Mouse (Mus musculus) stomach, embryonic 16.5 days (tissue): Measurements from ENCODE around the gene Stard10. TPM values are rescaled to one million over a fixed set of nuclear protein-coding genes. Genes with fewer than 3 reads are reported as not detected.

Experiments used
- ATAC-seq: fragments of 200-750 bp; cut with Nextera tagmentation; 2 replicates; pipeline ENCODE4 v1.8.0; 2017; ENCODE audit warnings: moderate number of reproducible peaks, moderate TSS enrichment; ENCODE audit not compliant: insufficient read depth, low FRiP score
- H3K27ac ChIP-seq: fragments of 300-500 bp; sonication (generic); 2 replicates; pipeline ENCODE4 v1.5.1; 2014; ENCODE audit warnings: low read length
- H3K27me3 ChIP-seq: fragments of 300-500 bp; sonication (generic); 2 replicates; pipeline ENCODE4 v1.6.1; 2014; ENCODE audit warnings: low read length, control low read depth, mixed read lengths; ENCODE audit not compliant: control insufficient read depth, insufficient read depth
- H3K36me3 ChIP-seq: fragments of 300-500 bp; sonication (generic); 2 replicates; pipeline ENCODE4 v1.6.1; 2014; ENCODE audit warnings: low read length; ENCODE audit not compliant: control insufficient read depth, insufficient read depth
- H3K4me1 ChIP-seq: fragments of 300-500 bp; sonication (generic); 2 replicates; pipeline ENCODE4 v1.6.1; 2014; ENCODE audit warnings: low read length, control low read depth, mixed read lengths; ENCODE audit not compliant: control insufficient read depth, insufficient read depth
- H3K4me2 ChIP-seq: fragments of 300-500 bp; sonication (generic); 2 replicates; pipeline ENCODE4 v1.6.1; 2014; ENCODE audit warnings: low read depth, low read length, mixed read lengths
- H3K4me3 ChIP-seq: fragments of 300-500 bp; sonication (generic); replicated peaks from 2 replicates; pipeline ENCODE4 v1.5.1; 2014; ENCODE audit warnings: mild to moderate bottlenecking, low read length
- H3K9ac ChIP-seq: fragments of 300-500 bp; sonication (generic); 2 replicates; pipeline ENCODE4 v1.6.1; 2014; ENCODE audit warnings: low read length
- H3K9me3 ChIP-seq: fragments of 300-500 bp; sonication (generic); replicated peaks from 2 replicates; pipeline ENCODE4 v1.6.1; 2016; ENCODE audit warnings: low read length, control low read depth; ENCODE audit not compliant: control insufficient read depth
- WGBS: fragments of 180-500 bp; shearing (Covaris S2); extraction: QIAGEN DNeasy Blood & Tissue Kit; methylation state at CpG from one replicate; pipeline ENCODE4 v1.1.7; 2014; 5-methylcytosine and 5-hydroxymethylcytosine counted together
- polyA plus RNA-seq: library from polyadenylated mRNA; unstranded; fragments of >200 nt; fragmentation: Nextera tagmentation; extraction: Ambion mirVana; gene quantifications from 2 replicates; pipeline ENCODE4 v1.2.1, GENCODE M21; 2015

Stard10 gene
- polyA plus RNA-seq, 1 experiment from 2014 or later, result 95.6 TPM

GRCm38 (mm10) chr7:101313033-101313432 lies 3.9 kb upstream of the Stard10 start:
- Histone ChIP-seq H3K27me3 (no peaks in the 10 kb centered on the region), H3K9ac (no peak overlapping the region), H3K4me1 (peaks cover 12% of the 10 kb centered on the region; the same call in 1 of the 2 replicates), H3K36me3 (no peaks in the 10 kb centered on the region), H3K9me3 (no peaks in the 10 kb centered on the region), H3K4me3 (no peak overlapping the region), H3K4me2 (no peak overlapping the region), H3K27ac (no peak overlapping the region)
- no peak for ATAC-seq
- WGBS, result 64% methylated on average over 3 of the region's 3 CpGs

- ATAC-seq, result no peak
- 63% methylated on average over 5 of the region's 5 CpGs for WGBS
Observed at GRCm38 (mm10) chr7:101314396-101314795, 2.5 kb upstream of the Stard10 start.

GRCm38 (mm10) chr7:101315699-101316098 lies 1.2 kb upstream of the Stard10 start:
- Histone ChIP-seq H3K9me3 (no peaks in the 10 kb centered on the region), H3K27me3 (no peaks in the 10 kb centered on the region), H3K4me1 (peaks cover 16% of the 10 kb centered on the region; the same call in 1 of the 2 replicates), H3K4me3 (no peak overlapping the region), H3K4me2 (no peak overlapping the region), H3K9ac (no peak overlapping the region), H3K36me3 (no peaks in the 10 kb centered on the region), H3K27ac (peak overlapping the region; percentile 79)
- no peak for ATAC-seq

More at GRCm38 (mm10) chr7:101314396-101314795, 2.5 kb upstream of the Stard10 start:
- H3K9me3 ChIP-seq, result no peaks in the 10 kb centered on the region
- H3K27ac ChIP-seq, result no peak overlapping the region
- H3K4me2 ChIP-seq, result no peak overlapping the region
- H3K27me3 ChIP-seq, result no peaks in the 10 kb centered on the region
- peaks cover 12% of the 10 kb centered on the region; the same call in 1 of the 2 replicates for H3K4me1 ChIP-seq
- H3K4me3 ChIP-seq, result no peak overlapping the region
- H3K36me3 ChIP-seq, result no peaks in the 10 kb centered on the region
- no peak overlapping the region for H3K9ac ChIP-seq

DNA sequence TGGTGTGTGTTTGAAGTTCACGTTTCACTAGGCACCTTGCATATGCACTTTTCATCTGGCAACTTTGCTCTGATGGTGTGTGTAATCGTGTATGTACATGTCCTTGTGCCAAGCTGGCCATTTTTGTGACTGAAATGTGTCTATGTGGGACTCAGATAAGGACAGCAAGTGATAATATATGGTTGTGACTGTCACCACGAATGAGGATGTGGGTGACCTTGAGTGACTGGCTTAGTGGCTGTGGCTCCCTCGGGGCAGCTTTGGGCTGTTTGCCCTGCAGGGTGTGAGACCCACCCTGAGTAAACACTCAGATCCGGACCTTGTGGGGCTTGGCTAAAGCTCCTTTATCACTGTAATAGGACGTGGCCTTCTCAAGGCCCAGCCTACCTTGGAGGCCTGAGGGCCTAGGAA lies 290 bp upstream of the Stard10 start:
- ATAC-seq, result peak; percentile 79

GRCm38 (mm10) chr7:101318848-101319247 lies 2.0 kb downstream of the Stard10 start:
- Histone ChIP-seq H3K4me2 (no peak overlapping the region), H3K4me3 (no peak overlapping the region)
- no peak for ATAC-seq

More for the DNA sequence above, 290 bp upstream of the Stard10 start:
- Histone ChIP-seq H3K9me3 (no peaks in the 10 kb centered on the region), H3K9ac (no peak overlapping the region), H3K4me1 (peaks cover 16% of the 10 kb centered on the region; the same call in 1 of the 2 replicates), H3K4me3 (no peak overlapping the region), H3K27ac (peak overlapping the region; percentile 79), H3K4me2 (no peak overlapping the region), H3K27me3 (no peaks in the 10 kb centered on the region), H3K36me3 (no peaks in the 10 kb centered on the region)
- WGBS, result 44% methylated on average over 6 of the region's 6 CpGs

GRCm38 (mm10) chr7:101319796-101320195 lies 2.9 kb downstream of the Stard10 start:
- Histone ChIP-seq H3K4me2 (peak overlapping the region; percentile 80; the same call in 1 of the 2 replicates), H3K4me3 (no peak overlapping the region), H3K4me1 (peaks cover 28% of the 10 kb centered on the region; the same call in 1 of the 2 replicates), H3K9me3 (no peaks in the 10 kb centered on the region), H3K36me3 (no peaks in the 10 kb centered on the region), H3K9ac (0 out of 2 replicates have a peak overlapping the region, but pooled peaks have one; percentile 1), H3K27ac (peak overlapping the region; percentile 92), H3K27me3 (no peaks in the 10 kb centered on the region)
- 66% methylated on average over 1 of the region's 1 CpGs for WGBS
- no peak for ATAC-seq

More at GRCm38 (mm10) chr7:101318848-101319247, 2.0 kb downstream of the Stard10 start:
- H3K4me1 ChIP-seq, result peaks cover 18% of the 10 kb centered on the region; the same call in 1 of the 2 replicates
- H3K27ac ChIP-seq, result 0 out of 2 replicates have a peak overlapping the region, but pooled peaks have one; percentile 2
- H3K9ac ChIP-seq, result no peak overlapping the region
- no peaks in the 10 kb centered on the region for H3K27me3 ChIP-seq
- no peaks in the 10 kb centered on the region for H3K36me3 ChIP-seq
- no peaks in the 10 kb centered on the region for H3K9me3 ChIP-seq
- WGBS, result 58% methylated on average over 4 of the region's 4 CpGs

GRCm38 (mm10) chr7:101320399-101321217 lies 3.7 kb downstream of the Stard10 start:
- peak; percentile 68 for ATAC-seq
- no peaks in the 10 kb centered on the region for H3K27me3 ChIP-seq
- H3K4me2 ChIP-seq, result peak overlapping the region; percentile 80
- no peaks in the 10 kb centered on the region for H3K9me3 ChIP-seq
- peak overlapping the region; percentile 92 for H3K27ac ChIP-seq
- peak overlapping the region; percentile 90 for H3K9ac ChIP-seq
- 5% methylated on average over 24 of the region's 37 CpGs for WGBS
- H3K36me3 ChIP-seq, result no peaks in the 10 kb centered on the region
- peaks cover 27% of the 10 kb centered on the region; the same call in 1 of the 2 replicates for H3K4me1 ChIP-seq
- H3K4me3 ChIP-seq, result peak overlapping the region; percentile 76

DNA sequence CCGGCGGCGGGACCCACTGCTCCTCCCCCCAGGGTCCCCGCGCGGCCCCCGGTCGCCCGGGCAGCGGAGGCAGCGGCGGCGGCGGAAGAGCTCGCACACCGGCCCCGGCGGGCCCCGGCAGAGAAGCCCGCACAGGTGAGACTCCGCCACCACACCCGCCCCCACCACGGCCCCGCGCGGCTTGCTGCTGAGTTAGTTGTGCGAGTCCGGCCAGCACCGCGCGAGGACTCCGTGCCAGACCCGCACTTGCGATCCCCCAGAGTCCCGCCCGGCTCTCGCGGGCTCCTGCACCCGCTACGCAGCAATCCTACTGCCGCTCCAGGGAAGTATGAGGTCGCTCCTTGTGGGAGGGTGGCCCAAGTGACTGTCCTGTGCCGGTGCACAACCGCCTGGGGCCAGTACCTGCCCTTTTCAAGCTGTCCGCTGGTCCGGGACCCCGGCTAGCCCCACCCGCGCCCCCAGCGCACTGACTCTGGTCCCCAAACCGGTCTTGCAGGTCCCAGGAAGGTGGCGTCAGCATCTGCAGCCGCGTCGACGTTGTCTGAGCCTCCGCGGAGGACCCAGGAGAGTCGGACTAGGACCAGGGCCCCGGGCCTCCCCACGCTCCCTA lies 4.4 kb downstream of the Stard10 start:
- Histone ChIP-seq H3K27me3 (no peaks in the 10 kb centered on the region), H3K36me3 (no peaks in the 10 kb centered on the region), H3K4me2 (peak overlapping the region; percentile 80), H3K4me3 (peak overlapping the region; percentile 76), H3K27ac (peak overlapping the region; percentile 92), H3K9me3 (no peaks in the 10 kb centered on the region), H3K9ac (peak overlapping the region; percentile 90), H3K4me1 (peaks cover 24% of the 10 kb centered on the region; the same call in 1 of the 2 replicates)
- ATAC-seq, result peak; percentile 38
- WGBS, result 2% methylated on average over 44 of the region's 61 CpGs

- Histone ChIP-seq H3K4me2 (peak overlapping the region; percentile 80), H3K27me3 (no peaks in the 10 kb centered on the region), H3K36me3 (no peaks in the 10 kb centered on the region), H3K9ac (peak overlapping the region; percentile 90), H3K27ac (peak overlapping the region; percentile 92), H3K9me3 (no peaks in the 10 kb centered on the region), H3K4me1 (peaks cover 22% of the 10 kb centered on the region), H3K4me3 (peak overlapping the region; percentile 76)
- 53% methylated on average over 4 of the region's 4 CpGs for WGBS
- peak; percentile 79 for ATAC-seq
Observed at GRCm38 (mm10) chr7:101323141-101323594, 6.3 kb downstream of the Stard10 start.
